Mouse (Mus musculus): ENCODE data around the gene Pde7b. TPM values are rescaled to one million over a fixed set of nuclear protein-coding genes. Genes with fewer than 3 reads are reported as not detected.

Gene Pde7b
- total and polyA plus RNA-seq, 3 experiments = not detected

GRCm38 (mm10) chr10:20490281-20490680 is 234.6 kb downstream of the Pde7b start:
- no peak for TF ChIP-seq SMC3 (IDR thresholded peaks at IDR 0.05; ENCODE audit: low read depth, low read length)
- no peak for TF ChIP-seq POLR2AphosphoS2 (IDR thresholded peaks at IDR 0.05; ENCODE audit: low read depth, low read length)
- TF ChIP-seq ETS1 (conservative IDR thresholded peaks at IDR 0.05; ENCODE audit: low read depth, low read length) = no peak
- no peak for TF ChIP-seq MAX (IDR thresholded peaks at IDR 0.05; ENCODE audit: low read length)
- TF ChIP-seq CHD2 (IDR thresholded peaks at IDR 0.05; ENCODE audit: low read length) = no peak
- TF ChIP-seq NELFE (IDR thresholded peaks at IDR 0.05; ENCODE audit: low read depth, low read length) = no peak
- no peak for TF ChIP-seq SIN3A (IDR thresholded peaks at IDR 0.05; ENCODE audit: low read length)
- TF ChIP-seq MAZ (IDR thresholded peaks at IDR 0.05; ENCODE audit: low read depth, low read length) = no peak
- TF ChIP-seq UBTF (IDR thresholded peaks at IDR 0.05; ENCODE audit: low read depth, low read length) = no peak
- no peak for TF ChIP-seq TCF12 (IDR thresholded peaks at IDR 0.05; ENCODE audit: low read depth, low read length)
- TF ChIP-seq IRF4 (IDR thresholded peaks at IDR 0.05; ENCODE audit: low read depth, low read length) = no peak
- TF ChIP-seq HCFC1 (IDR thresholded peaks at IDR 0.05; ENCODE audit: low read depth, low read length) = no peak
- TF ChIP-seq TBP (conservative IDR thresholded peaks at IDR 0.05; ENCODE audit: low read depth, low read length) = no peak
- TF ChIP-seq ZKSCAN1 (IDR thresholded peaks at IDR 0.05; ENCODE audit: borderline replicate concordance, low read depth, low read length) = no peak
- no peak for TF ChIP-seq USF1 (IDR thresholded peaks at IDR 0.05; ENCODE audit: low read depth, low read length)
- TF ChIP-seq ELF1 (IDR thresholded peaks at IDR 0.05; ENCODE audit: low read depth, low read length) = no peak
- no peak for TF ChIP-seq POLR2A (IDR thresholded peaks at IDR 0.05; ENCODE audit: low read depth, low read length)
- no peak for TF ChIP-seq MYC (IDR thresholded peaks at IDR 0.05; ENCODE audit: low read depth, low read length)

GRCm38 (mm10) chr10:20486461-20487253 is 238.2 kb downstream of the Pde7b start:
- Histone ChIP-seq H3K79me2 (replicated peaks; ENCODE audit: control insufficient read depth, extremely low read depth, insufficient read depth, poor library complexity, severe bottlenecking) (no peaks in the 10 kb centered on the region), H3K27me3 (replicated peaks) (no peaks in the 10 kb centered on the region), H3K4me3 (replicated peaks in 1 of 3; ENCODE audit: low read depth in 2 of 3, low read length in 2 of 3, poor library complexity in 1 of 3) (no peak overlapping the region), H3K4me1 (ENCODE audit: control insufficient read depth in 1 of 2, insufficient read depth in 2 of 2) (peaks cover 2 to 16% of the 10 kb centered on the region in 2 experiments; a peak in 3 of 4 replicates), H3K36me3 (replicated peaks in 1 of 2; ENCODE audit: control insufficient read depth in 1 of 2, insufficient read depth in 1 of 2, low read length in 1 of 2) (no peaks in the 10 kb centered on the region), H3K9me3 (replicated peaks; ENCODE audit: low read length) (no peaks in the 10 kb centered on the region), H3K4me2 (ENCODE audit: insufficient read depth, low read depth, poor library complexity, severe bottlenecking) (no peak overlapping the region), H3K27ac (ENCODE audit: insufficient read depth, low read depth) (no peak overlapping the region), H3K9ac (ENCODE audit: insufficient read depth, low read depth) (no peak overlapping the region)
- no peak for TF ChIP-seq RAD21 (IDR thresholded peaks at IDR 0.05; ENCODE audit: low read depth, low read length)
- no peak for TF ChIP-seq MAFK (IDR thresholded peaks at IDR 0.05; ENCODE audit: insufficient replicate concordance, low read length)
- dilution Hi-C loops (cut with MboI; ENCODE audit: extremely low pct_ligation_motif_present, extremely low pct_unique_long_range_greater_than_20kb, low sequenced_read_pairs) (no loop called here), in situ Hi-C loops (cut with MboI; ENCODE audit: low pct_ligation_motif_present, low pct_unique_long_range_greater_than_20kb, low sequenced_read_pairs) (no loop called here)
- no peak for DNase-seq (ENCODE audit: extremely low read depth)

More at GRCm38 (mm10) chr10:20490281-20490680, 234.6 kb downstream of the Pde7b start:
- H3K4me2 ChIP-seq (ENCODE audit: insufficient read depth, low read depth, poor library complexity, severe bottlenecking) = no peak overlapping the region
- no peaks in the 10 kb centered on the region for H3K9me3 ChIP-seq (replicated peaks; ENCODE audit: low read length)
- no peak overlapping the region for H3K27ac ChIP-seq (ENCODE audit: insufficient read depth, low read depth)
- H3K79me2 ChIP-seq (replicated peaks; ENCODE audit: control insufficient read depth, extremely low read depth, insufficient read depth, poor library complexity, severe bottlenecking) = no peaks in the 10 kb centered on the region
- in situ Hi-C loops (cut with MboI; ENCODE audit: low pct_ligation_motif_present, low pct_unique_long_range_greater_than_20kb, low sequenced_read_pairs) = no loop called here
- no peak overlapping the region for H3K9ac ChIP-seq (ENCODE audit: insufficient read depth, low read depth)
- no peaks in the 10 kb centered on the region for H3K27me3 ChIP-seq (replicated peaks)
- no peaks in the 10 kb centered on the region for H3K36me3 ChIP-seq (replicated peaks in 1 of 2; ENCODE audit: control insufficient read depth in 1 of 2, insufficient read depth in 1 of 2, low read length in 1 of 2)
- DNase-seq (ENCODE audit: extremely low read depth) = no peak
- peaks cover 0 to 19% of the 10 kb centered on the region in 2 experiments; a peak in 2 of 4 replicates for H3K4me1 ChIP-seq (ENCODE audit: control insufficient read depth in 1 of 2, insufficient read depth in 2 of 2)
- dilution Hi-C loops (cut with MboI; ENCODE audit: extremely low pct_ligation_motif_present, extremely low pct_unique_long_range_greater_than_20kb, low sequenced_read_pairs) = no loop called here
- H3K4me3 ChIP-seq (replicated peaks in 1 of 3; ENCODE audit: low read depth in 2 of 3, low read length in 2 of 3, poor library complexity in 1 of 3) = no peak overlapping the region

Data from CH12.LX (cell line).